Mouse (Mus musculus) midbrain, embryonic 10.5 days (tissue): ENCODE data around the gene Slc7a1. TPM values are rescaled to one million over a fixed set of nuclear protein-coding genes. Genes with fewer than 3 reads are reported as not detected.
"Not testable (repeated sequence)": the region's sequence is repeated elsewhere in the genome, so short reads cannot be mapped to it uniquely, and the experiment has no call there.

Source experiments
- DNase-seq: peaks from one replicate; pipeline ENCODE4 v3.0.0-alpha.2; 2017; ENCODE audit warnings: low spot score
- H3K27ac ChIP-seq: fragments of 300-500 bp; sonication (generic); replicated peaks from 2 replicates; pipeline ENCODE4 v1.5.1; 2016; ENCODE audit warnings: mild to moderate bottlenecking
- H3K27me3 ChIP-seq: fragments of 300-500 bp; sonication (generic); 2 replicates; pipeline ENCODE4 v1.6.1; 2016; ENCODE audit warnings: low read depth, mild to moderate bottlenecking; ENCODE audit not compliant: poor library complexity, severe bottlenecking
- H3K36me3 ChIP-seq: fragments of 300-500 bp; sonication (generic); 2 replicates; pipeline ENCODE4 v1.6.1; 2016; ENCODE audit warnings: mild to moderate bottlenecking, moderate library complexity
- H3K4me1 ChIP-seq: fragments of 300-500 bp; sonication (generic); 2 replicates; pipeline ENCODE4 v1.6.1; 2016
- H3K4me3 ChIP-seq: fragments of 300-500 bp; sonication (generic); 2 replicates; pipeline ENCODE4 v1.5.1; 2016; ENCODE audit warnings: mild to moderate bottlenecking, moderate library complexity
- H3K9me3 ChIP-seq: fragments of 300-500 bp; sonication (generic); replicated peaks from 2 replicates; pipeline ENCODE4 v1.6.1; 2016; ENCODE audit warnings: mild to moderate bottlenecking
- WGBS: fragments of 180-500 bp; shearing (Covaris S2); methylation state at CpG from one replicate; pipeline ENCODE4 v1.1.7; 2016; 5-methylcytosine and 5-hydroxymethylcytosine counted together
- polyA plus RNA-seq: library from polyadenylated mRNA; unstranded; fragments of >200 nt; fragmentation: Nextera tagmentation; extraction: Ambion mirVana; gene quantifications from 2 replicates; pipeline ENCODE4 v1.2.1, GENCODE M21; 2016

Gene Slc7a1
- polyA plus RNA-seq, 1 experiment from 2014 or later: 12.8 TPM

DNA sequence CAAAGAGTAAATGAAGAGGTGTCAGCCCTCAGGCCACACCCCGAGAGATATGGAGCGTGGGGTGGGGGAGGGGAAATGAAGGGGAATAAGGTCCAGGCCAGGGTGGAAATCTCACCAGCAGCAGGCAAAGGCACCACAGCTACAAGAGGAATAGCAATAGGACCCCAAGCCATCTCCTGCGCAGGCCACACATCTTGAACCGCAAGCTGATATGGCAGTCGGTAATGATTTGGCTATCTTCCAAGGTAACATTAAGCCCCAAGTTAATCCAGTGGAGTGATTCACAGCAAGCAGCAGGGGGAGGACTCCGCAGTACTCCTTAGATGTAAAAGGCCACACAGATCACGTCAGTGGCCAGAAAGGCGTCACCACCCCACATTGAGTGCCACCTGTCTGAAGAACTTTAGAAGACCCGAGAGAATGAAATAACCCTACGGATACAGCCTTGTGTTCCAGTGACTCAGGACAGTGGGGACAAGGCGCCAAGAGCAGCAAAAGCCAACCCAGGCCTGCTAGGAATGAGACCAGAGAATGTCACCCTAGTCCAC, 68.4 kb downstream of the Slc7a1 start:
- no peak overlapping the region for H3K4me3 ChIP-seq
- H3K9me3 ChIP-seq: no peaks in the 10 kb centered on the region
- H3K27ac ChIP-seq: no peak overlapping the region
- no peaks in the 10 kb centered on the region for H3K27me3 ChIP-seq
- H3K4me1 ChIP-seq: no peaks in the 10 kb centered on the region
- peaks cover 30% of the 10 kb centered on the region for H3K36me3 ChIP-seq
- DNase-seq: no peak
- 87% methylated on average over 11 of the region's 11 CpGs for WGBS

DNA sequence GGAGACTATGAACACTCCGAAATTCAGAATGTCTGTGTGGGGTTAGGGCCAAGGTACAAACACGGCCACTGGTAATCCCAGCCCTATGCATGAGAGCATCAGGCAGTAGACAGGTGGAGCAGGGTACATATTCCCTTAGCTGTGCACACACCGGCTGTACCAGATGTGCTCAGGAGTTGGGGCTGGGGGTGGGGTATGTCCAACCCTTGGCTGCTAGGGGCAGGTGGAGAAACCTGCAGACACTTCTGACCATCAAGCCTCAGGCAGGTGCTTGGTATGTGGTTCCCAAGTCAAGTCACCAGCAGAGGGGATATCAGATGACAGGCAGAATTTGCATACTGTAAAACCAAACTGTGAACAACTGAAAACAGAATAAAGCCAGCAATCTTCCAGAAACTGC, 70.7 kb downstream of the Slc7a1 start:
- 92% methylated on average over 3 of the region's 3 CpGs for WGBS
- no peaks in the 10 kb centered on the region for H3K4me1 ChIP-seq

DNA sequence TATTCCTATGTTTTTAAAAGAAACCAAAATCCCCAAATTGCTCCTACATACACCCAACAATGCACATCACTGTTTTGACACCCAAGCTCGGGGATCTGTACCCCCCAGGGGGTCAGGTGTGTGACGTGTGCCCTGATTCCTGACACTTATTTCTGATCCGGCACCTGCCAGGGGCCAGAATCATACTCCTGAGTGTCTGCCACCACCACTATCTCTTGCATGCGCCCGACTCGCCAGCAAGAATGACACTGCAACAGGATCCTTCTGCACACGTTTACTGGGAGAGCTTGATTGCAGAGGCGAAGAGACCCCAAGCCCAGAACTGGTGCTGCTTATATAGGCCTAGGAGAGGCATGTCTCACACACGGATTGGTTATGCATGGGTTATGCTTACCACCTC, 73.4 kb downstream of the Slc7a1 start:
- WGBS: 94% methylated on average over 9 of the region's 9 CpGs
- H3K4me3 ChIP-seq, H3K9me3 ChIP-seq, H3K27me3 ChIP-seq, H3K27ac ChIP-seq, DNase-seq, H3K4me1 ChIP-seq, H3K36me3 ChIP-seq: not testable (repeated sequence)

More for the DNA sequence above, 70.7 kb downstream of the Slc7a1 start:
- DNase-seq: no peak
- Histone ChIP-seq H3K36me3 (peaks cover 15% of the 10 kb centered on the region), H3K9me3 (no peaks in the 10 kb centered on the region), H3K27me3 (no peaks in the 10 kb centered on the region), H3K27ac (no peak overlapping the region), H3K4me3 (no peak overlapping the region)

DNA sequence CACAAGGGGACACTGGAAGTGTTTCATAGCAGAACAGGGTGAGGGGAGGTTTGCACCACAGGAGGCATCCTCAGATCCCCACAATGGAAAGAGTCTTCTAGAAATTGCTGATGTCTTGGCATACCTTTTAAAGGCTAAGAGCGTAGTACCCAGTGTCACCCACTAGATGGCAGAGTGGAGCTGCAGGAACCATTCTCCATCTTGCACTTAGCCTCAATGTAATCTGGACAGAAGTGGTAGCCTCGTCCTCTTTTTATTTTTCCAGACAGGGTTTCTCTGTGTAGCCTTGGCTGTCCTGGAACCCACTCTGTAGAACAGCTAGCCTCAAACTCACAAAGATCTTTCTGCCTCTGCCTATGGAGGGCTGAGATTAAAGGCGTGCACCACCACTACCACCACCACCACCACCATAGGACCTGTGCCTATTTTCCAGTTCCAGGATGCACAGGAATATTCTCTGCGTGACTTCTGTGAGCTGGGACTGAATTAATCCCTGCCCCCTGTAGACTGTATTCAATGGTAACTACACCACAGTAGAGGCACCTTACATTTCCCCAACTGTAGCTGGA, 74.3 kb downstream of the Slc7a1 start:
- Histone ChIP-seq H3K9me3 (no peaks in the 10 kb centered on the region), H3K36me3 (no peaks in the 10 kb centered on the region), H3K4me1 (no peaks in the 10 kb centered on the region), H3K27ac (no peak overlapping the region), H3K27me3 (no peaks in the 10 kb centered on the region), H3K4me3 (no peak overlapping the region)
- 60% methylated on average over 4 of the region's 4 CpGs for WGBS
- peak; percentile 36 for DNase-seq

DNA sequence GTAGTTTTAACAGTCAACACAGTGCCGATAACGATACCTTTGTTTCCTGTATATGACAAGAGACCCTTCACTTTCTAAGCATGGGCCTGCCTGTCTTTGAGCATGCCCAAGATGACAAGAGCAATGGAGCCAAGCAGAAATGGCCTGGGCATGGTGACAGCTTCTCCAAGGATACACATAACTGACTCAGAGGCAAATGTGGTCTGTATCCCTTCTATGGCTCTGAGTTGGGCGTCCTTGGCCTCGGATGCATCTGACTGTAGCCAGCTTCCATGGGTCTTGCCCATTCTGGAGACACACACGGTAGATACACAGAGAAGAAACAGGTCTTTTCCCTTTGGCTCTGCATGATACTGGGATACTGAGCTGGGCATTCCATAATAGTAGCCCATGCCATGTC, 84.8 kb downstream of the Slc7a1 start:
- Histone ChIP-seq H3K36me3 (no peaks in the 10 kb centered on the region), H3K9me3 (0 out of 2 replicates have a peak, but pooled peaks cover 3% of the 10 kb centered on the region), H3K27ac (no peak overlapping the region), H3K4me1 (no peaks in the 10 kb centered on the region), H3K27me3 (no peaks in the 10 kb centered on the region), H3K4me3 (no peak overlapping the region)
- 96% methylated on average over 5 of the region's 5 CpGs for WGBS
- no peak for DNase-seq

DNA sequence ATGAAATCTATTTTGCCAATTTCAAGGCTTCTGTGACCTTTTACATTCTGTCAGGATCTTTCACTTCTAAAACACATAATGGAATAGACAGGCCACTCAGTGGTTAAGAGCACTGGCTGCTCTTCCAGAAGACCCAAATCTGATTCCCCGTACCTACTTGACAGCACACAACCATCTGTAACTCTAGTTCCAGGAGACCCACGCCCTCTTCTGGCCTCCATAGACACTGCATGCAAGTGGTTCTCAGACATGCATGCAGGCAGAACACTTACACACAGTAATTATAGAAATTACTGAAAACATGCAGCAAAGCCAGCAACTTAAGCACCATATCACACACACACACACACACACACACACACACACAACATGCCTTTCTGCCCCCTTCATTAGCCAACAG, 87.3 kb downstream of the Slc7a1 start:
- WGBS: 59% methylated on average over 2 of the region's 2 CpGs

DNA sequence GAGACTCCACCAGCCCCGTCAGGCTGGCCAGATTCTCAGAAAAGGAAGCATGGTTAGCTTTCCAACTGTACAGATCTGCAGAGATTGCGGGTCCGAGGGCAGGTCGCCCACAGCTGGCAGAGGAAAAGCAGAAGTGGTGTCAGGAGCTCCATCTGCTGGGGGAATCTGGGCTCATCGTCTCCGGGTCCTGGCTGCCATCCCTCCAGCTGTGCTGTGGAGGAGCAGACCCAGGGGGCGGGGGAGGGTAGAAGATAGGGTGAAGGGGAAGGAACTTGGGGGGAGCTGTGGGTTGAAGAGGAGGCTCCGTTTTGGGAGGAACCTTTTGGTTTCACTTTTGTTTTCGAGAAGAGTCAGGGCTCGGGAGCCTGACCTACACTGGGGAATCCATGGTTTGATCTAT, 88.9 kb downstream of the Slc7a1 start:
- no peak for DNase-seq
- Histone ChIP-seq H3K9me3 (0 out of 2 replicates have a peak, but pooled peaks cover 3% of the 10 kb centered on the region), H3K36me3 (no peaks in the 10 kb centered on the region), H3K4me1 (no peaks in the 10 kb centered on the region), H3K27ac (no peak overlapping the region), H3K4me3 (no peak overlapping the region), H3K27me3 (no peaks in the 10 kb centered on the region)
- WGBS: 77% methylated on average over 10 of the region's 10 CpGs

More for the DNA sequence above, 87.3 kb downstream of the Slc7a1 start:
- no peak overlapping the region for H3K4me3 ChIP-seq
- H3K4me1 ChIP-seq: no peaks in the 10 kb centered on the region
- DNase-seq: no peak
- no peak overlapping the region for H3K27ac ChIP-seq
- H3K36me3 ChIP-seq: no peaks in the 10 kb centered on the region
- no peaks in the 10 kb centered on the region for H3K27me3 ChIP-seq
- 0 out of 2 replicates have a peak, but pooled peaks cover 3% of the 10 kb centered on the region for H3K9me3 ChIP-seq

DNA sequence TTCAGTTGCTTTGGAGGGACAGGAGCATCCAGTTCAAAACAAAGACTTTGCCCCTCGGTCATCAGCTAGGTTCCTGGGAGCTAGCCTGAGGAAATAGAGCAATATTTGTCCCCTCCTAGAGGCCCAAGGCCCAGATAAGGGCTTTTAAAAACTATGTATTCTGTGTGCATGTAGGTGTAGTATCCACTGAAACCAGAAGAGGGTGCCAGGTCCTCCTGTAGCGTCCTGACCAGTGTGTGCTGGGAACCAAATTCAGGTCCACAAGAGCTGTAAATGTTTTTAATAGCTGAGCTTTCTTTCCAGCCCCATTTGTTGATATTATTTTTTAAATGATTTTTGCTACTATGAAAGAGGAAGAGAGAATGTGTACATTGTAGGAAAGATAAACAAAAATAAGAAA, 95.6 kb downstream of the Slc7a1 start:
- no peak overlapping the region for H3K27ac ChIP-seq
- no peaks in the 10 kb centered on the region for H3K27me3 ChIP-seq
- no peaks in the 10 kb centered on the region; the same call in 1 of the 2 replicates for H3K9me3 ChIP-seq
- no peak for DNase-seq
- WGBS: 87% methylated on average over 2 of the region's 2 CpGs
- no peaks in the 10 kb centered on the region for H3K4me1 ChIP-seq
- no peaks in the 10 kb centered on the region for H3K36me3 ChIP-seq
- no peak overlapping the region for H3K4me3 ChIP-seq

DNA sequence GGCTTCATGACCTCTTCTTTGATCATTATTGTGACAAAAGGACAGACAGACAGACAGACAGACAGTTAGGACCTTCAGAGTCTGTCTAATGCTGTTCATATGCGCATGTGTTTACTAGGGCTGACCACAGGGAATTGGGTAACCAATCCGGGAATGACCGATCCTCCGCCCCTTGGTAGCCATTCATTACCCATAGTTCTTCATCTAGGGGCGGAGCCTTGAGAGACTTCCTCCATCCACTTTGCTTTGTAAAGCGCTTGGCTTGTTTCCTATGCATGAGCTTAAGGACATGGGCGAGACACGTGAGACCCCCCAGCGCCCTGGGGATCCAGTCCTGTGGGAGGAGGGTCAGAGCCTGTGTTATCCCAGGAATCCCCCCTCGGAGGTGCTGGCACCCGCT, 96.7 kb downstream of the Slc7a1 start:
- DNase-seq: no peak
- WGBS: 85% methylated on average over 11 of the region's 11 CpGs
- Histone ChIP-seq H3K4me1 (no peaks in the 10 kb centered on the region), H3K27ac (no peak overlapping the region), H3K27me3 (no peaks in the 10 kb centered on the region), H3K36me3 (no peaks in the 10 kb centered on the region), H3K9me3 (no peaks in the 10 kb centered on the region; the same call in 1 of the 2 replicates), H3K4me3 (peak overlapping the region; percentile 5; the same call in 1 of the 2 replicates)

DNA sequence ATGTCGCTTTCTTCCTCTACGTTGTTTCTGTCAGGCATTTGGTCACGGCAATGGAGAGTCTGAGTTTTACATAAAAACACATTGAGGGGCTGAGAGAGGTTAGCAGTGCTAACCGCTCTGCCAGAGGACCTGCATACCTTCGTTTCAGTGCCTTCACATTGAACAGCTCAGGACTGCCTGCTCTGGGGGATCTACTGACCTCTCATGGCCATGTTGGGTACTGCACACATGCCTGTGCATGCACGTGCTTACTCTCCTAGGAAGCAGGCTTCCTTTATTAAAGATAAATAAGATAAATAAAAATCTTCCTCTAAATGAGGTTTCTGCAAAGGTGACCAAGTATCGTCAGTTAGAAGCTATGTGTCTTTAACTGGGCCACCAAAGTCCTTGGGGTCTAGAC, 106.4 kb downstream of the Slc7a1 start:
- 84% methylated on average over 7 of the region's 7 CpGs for WGBS
- H3K4me1 ChIP-seq: no peaks in the 10 kb centered on the region
- no peaks in the 10 kb centered on the region for H3K36me3 ChIP-seq

DNA sequence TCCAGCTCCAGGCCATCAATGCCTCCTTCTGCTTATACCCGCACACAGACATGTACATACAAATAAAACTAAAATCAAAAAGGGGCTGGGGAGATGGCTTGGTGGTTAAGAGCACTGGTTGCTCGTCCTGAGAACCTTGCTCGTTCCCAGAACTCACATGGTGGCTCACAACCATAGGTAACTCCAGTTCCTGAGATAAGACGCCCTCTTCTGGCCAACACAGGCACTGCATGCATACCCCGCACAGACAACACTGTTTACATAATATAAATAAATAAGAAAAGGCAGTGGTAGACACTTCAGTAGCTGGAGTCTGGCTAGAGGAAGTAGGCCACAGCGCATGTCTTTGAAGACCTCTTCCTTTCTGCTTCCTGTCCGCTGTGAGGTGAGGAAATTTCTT, 106.8 kb downstream of the Slc7a1 start:
- Histone ChIP-seq H3K4me3 (no peak overlapping the region), H3K27ac (no peak overlapping the region), H3K27me3 (no peaks in the 10 kb centered on the region), H3K4me1 (no peaks in the 10 kb centered on the region), H3K9me3 (0 out of 2 replicates have a peak, but pooled peaks cover 18% of the 10 kb centered on the region), H3K36me3 (no peaks in the 10 kb centered on the region)
- no peak for DNase-seq
- 82% methylated on average over 7 of the region's 7 CpGs for WGBS

More for the DNA sequence above, 106.4 kb downstream of the Slc7a1 start:
- no peaks in the 10 kb centered on the region for H3K27me3 ChIP-seq
- no peak overlapping the region for H3K27ac ChIP-seq
- no peak overlapping the region for H3K4me3 ChIP-seq
- H3K9me3 ChIP-seq: 0 out of 2 replicates have a peak, but pooled peaks cover 18% of the 10 kb centered on the region
- DNase-seq: no peak

DNA sequence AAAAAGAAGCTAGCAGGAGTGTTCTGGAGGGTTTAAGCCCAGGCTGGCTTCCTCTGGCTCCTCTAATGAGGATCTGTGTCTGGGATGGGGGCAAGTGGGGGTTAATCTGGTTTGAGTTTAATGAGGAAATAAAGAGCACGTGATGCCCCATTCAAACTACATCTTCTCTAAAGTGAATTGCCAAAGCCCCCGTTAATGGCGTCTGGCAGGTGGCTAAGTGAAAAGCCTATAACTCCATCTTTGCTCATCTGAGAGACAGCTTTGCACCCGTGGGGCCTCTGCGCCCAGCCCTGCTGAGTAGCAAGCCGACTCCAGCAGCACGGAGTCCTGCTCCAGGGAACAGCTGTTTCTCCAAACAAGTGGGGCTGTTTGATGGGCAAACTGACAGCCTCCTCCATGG, 109.8 kb downstream of the Slc7a1 start:
- Histone ChIP-seq H3K27ac (no peak overlapping the region), H3K4me3 (no peak overlapping the region), H3K36me3 (no peaks in the 10 kb centered on the region), H3K27me3 (no peaks in the 10 kb centered on the region), H3K4me1 (no peaks in the 10 kb centered on the region), H3K9me3 (0 out of 2 replicates have a peak, but pooled peaks cover 16% of the 10 kb centered on the region)
- WGBS: 82% methylated on average over 7 of the region's 7 CpGs
- DNase-seq: no peak

DNA sequence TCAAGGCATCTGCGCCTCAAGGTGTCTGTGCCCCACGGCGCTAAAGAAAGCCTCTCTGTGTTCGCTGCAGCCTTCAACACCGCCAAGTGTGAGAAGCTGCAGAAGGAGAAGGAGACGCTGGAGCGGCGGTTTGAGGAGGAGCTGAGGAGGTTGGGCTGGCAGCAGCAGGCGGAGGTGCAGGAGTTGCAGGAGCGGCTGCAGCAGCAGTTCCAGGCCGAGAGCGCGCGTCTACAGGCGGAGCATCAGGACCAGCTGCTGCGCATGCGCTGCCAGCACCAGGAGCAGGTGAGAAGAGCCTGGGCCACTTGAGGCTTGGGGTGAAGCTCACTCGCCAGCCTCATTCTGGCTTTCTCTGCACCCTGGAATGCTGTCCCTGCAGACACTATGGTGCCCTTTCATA, 110.9 kb downstream of the Slc7a1 start:
- Histone ChIP-seq H3K27me3 (no peaks in the 10 kb centered on the region), H3K4me3 (no peak overlapping the region), H3K4me1 (no peaks in the 10 kb centered on the region), H3K36me3 (no peaks in the 10 kb centered on the region), H3K27ac (no peak overlapping the region), H3K9me3 (0 out of 2 replicates have a peak, but pooled peaks cover 15% of the 10 kb centered on the region)
- 77% methylated on average over 18 of the region's 18 CpGs for WGBS
- DNase-seq: no peak
